Mouse (Mus musculus) brain, embryonic 14.5 days (tissue): ENCODE measurements at regions not wholly inside any gene's neighbourhood (a gene's known extent, or its start where the extent isn't known, plus 50 kb on each side); places are given as distances from the start of the nearest gene placed in this dataset.

Experiments used
- CTCF ChIP-seq: fragments of 200-500 bp; IDR thresholded peaks from 2 replicates; pipeline ENCODE4 v1.5.1; 2012; ENCODE audit warnings: inconsistent platforms, mild to moderate bottlenecking, moderate library complexity, borderline replicate concordance; ENCODE audit not compliant: insufficient read depth, insufficient read length; ENCODE audit errors: extremely low read depth
- POLR2A ChIP-seq: fragments of 200-500 bp; IDR thresholded peaks from 2 replicates; pipeline ENCODE4 v1.6.1; 2012; ENCODE audit warnings: mild to moderate bottlenecking, inconsistent platforms, borderline replicate concordance; ENCODE audit not compliant: poor library complexity, insufficient read depth, insufficient read length, severe bottlenecking; ENCODE audit errors: extremely low read depth

DNA sequence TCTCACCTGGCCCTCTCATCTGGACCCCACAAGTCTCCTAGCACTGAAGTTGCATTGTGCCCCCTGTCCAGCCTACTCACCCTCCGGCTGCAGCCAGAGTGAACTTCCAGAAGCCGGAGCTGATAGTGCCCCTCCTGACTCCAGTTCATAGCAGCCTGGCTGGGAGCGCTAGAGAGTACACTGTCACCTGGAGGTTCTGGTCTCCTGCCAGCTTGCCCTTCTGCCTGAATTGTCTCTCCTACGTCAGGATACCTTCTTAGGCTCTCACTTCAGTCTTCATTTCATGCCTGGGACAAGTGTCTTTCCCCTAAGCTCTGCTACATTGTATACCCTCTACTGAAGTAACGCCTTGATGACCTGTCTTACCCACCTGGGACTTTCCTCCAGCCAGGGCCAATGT lies 112.3 kb downstream of the Efnb1 start:
- TF ChIP-seq POLR2A, result no peak
- TF ChIP-seq CTCF, result no peak
